Mouse (Mus musculus) lung, embryonic 15.5 days (tissue): ENCODE results near the gene Fam171a1. TPM values are rescaled to one million over a fixed set of nuclear protein-coding genes. Genes with fewer than 3 reads are reported as not detected.

Experiments
- ATAC-seq: fragments of 200-750 bp; cut with Nextera tagmentation; 2 replicates; pipeline ENCODE4 v1.8.0; 2017; ENCODE audit warnings: moderate number of reproducible peaks, borderline replicate concordance; ENCODE audit not compliant: low FRiP score, low TSS enrichment; ENCODE audit errors: extremely low read depth
- H3K27ac ChIP-seq: fragments of 300-500 bp; sonication (generic); 2 replicates; pipeline ENCODE4 v1.5.1; 2015; ENCODE audit warnings: moderate library complexity, mild to moderate bottlenecking, inconsistent platforms
- H3K27me3 ChIP-seq: fragments of 300-500 bp; sonication (generic); 2 replicates; pipeline ENCODE4 v1.6.1; 2015; ENCODE audit warnings: inconsistent platforms
- H3K36me3 ChIP-seq: fragments of 300-500 bp; sonication (generic); 2 replicates; pipeline ENCODE4 v1.6.1; 2015; ENCODE audit warnings: inconsistent platforms
- H3K4me1 ChIP-seq: fragments of 300-500 bp; sonication (generic); 2 replicates; pipeline ENCODE4 v1.6.1; 2015; ENCODE audit warnings: inconsistent platforms
- H3K4me2 ChIP-seq: fragments of 300-500 bp; sonication (generic); 2 replicates; pipeline ENCODE4 v1.6.1; 2015; ENCODE audit warnings: inconsistent platforms, mild to moderate bottlenecking, moderate library complexity
- H3K4me3 ChIP-seq: fragments of 300-500 bp; sonication (generic); 2 replicates; pipeline ENCODE4 v1.5.1; 2015; ENCODE audit warnings: mild to moderate bottlenecking, inconsistent platforms
- H3K9ac ChIP-seq: fragments of 300-500 bp; sonication (generic); 2 replicates; pipeline ENCODE4 v1.6.1; 2015; ENCODE audit warnings: inconsistent platforms
- H3K9me3 ChIP-seq: fragments of 300-500 bp; sonication (generic); 2 replicates; pipeline ENCODE4 v1.6.1; 2016; ENCODE audit warnings: inconsistent platforms
- WGBS: fragments of 180-500 bp; shearing (Covaris S2); methylation state at CpG from one replicate; pipeline ENCODE4 v1.1.7; 2015; 5-methylcytosine and 5-hydroxymethylcytosine counted together
- polyA plus RNA-seq: library from polyadenylated mRNA; unstranded; fragments of >200 nt; fragmentation: Nextera tagmentation; extraction: Ambion mirVana; gene quantifications from 2 replicates; pipeline ENCODE4 v1.2.1, GENCODE M21; 2015

The Fam171a1 gene
- polyA plus RNA-seq, 1 experiment from 2014 or later: 56.2 TPM

- Histone ChIP-seq H3K27me3 (no peaks in the 10 kb centered on the region), H3K9me3 (no peaks in the 10 kb centered on the region), H3K4me3 (no peak overlapping the region), H3K4me1 (peaks cover 50% of the 10 kb centered on the region), H3K9ac (no peak overlapping the region), H3K27ac (0 out of 2 replicates have a peak overlapping the region, but pooled peaks have one; percentile 22), H3K36me3 (no peaks in the 10 kb centered on the region), H3K4me2 (no peak overlapping the region)
- WGBS: 63% methylated on average over 2 of the region's 2 CpGs
- ATAC-seq: peak; percentile 35; the same call in 1 of the 2 replicates
Observed at GRCm38 (mm10) chr2:3139065-3139464, 25.0 kb downstream of the Fam171a1 start.

- H3K9ac ChIP-seq: no peak overlapping the region
- no peak overlapping the region; the same call in 1 of the 2 replicates for H3K27ac ChIP-seq
- ATAC-seq: no peak
- WGBS: 32% methylated on average over 3 of the region's 3 CpGs
- H3K27me3 ChIP-seq: no peaks in the 10 kb centered on the region
- H3K9me3 ChIP-seq: no peaks in the 10 kb centered on the region
- no peaks in the 10 kb centered on the region for H3K36me3 ChIP-seq
- no peak overlapping the region for H3K4me3 ChIP-seq
- no peak overlapping the region for H3K4me2 ChIP-seq
- H3K4me1 ChIP-seq: peaks cover 46% of the 10 kb centered on the region
Observed at GRCm38 (mm10) chr2:3139578-3139977, 25.6 kb downstream of the Fam171a1 start.

- Histone ChIP-seq H3K4me3 (no peak overlapping the region), H3K27ac (no peak overlapping the region), H3K9ac (no peak overlapping the region), H3K4me2 (no peak overlapping the region), H3K36me3 (no peaks in the 10 kb centered on the region), H3K4me1 (peaks cover 36% of the 10 kb centered on the region), H3K27me3 (no peaks in the 10 kb centered on the region), H3K9me3 (no peaks in the 10 kb centered on the region)
- 66% methylated on average over 5 of the region's 5 CpGs for WGBS
- no peak for ATAC-seq
Observed at GRCm38 (mm10) chr2:3140585-3140984, 26.6 kb downstream of the Fam171a1 start.

- peaks cover 33% of the 10 kb centered on the region for H3K4me1 ChIP-seq
- H3K9me3 ChIP-seq: no peaks in the 10 kb centered on the region
- no peak overlapping the region for H3K4me3 ChIP-seq
- no peak overlapping the region for H3K9ac ChIP-seq
- H3K4me2 ChIP-seq: no peak overlapping the region
- no peak overlapping the region for H3K27ac ChIP-seq
- 89% methylated on average over 4 of the region's 4 CpGs for WGBS
- H3K27me3 ChIP-seq: no peaks in the 10 kb centered on the region
- no peak for ATAC-seq
- no peaks in the 10 kb centered on the region for H3K36me3 ChIP-seq
Observed at GRCm38 (mm10) chr2:3141804-3142203, 27.8 kb downstream of the Fam171a1 start.

GRCm38 (mm10) chr2:3144291-3144690 lies 30.3 kb downstream of the Fam171a1 start:
- 88% methylated on average over 5 of the region's 5 CpGs for WGBS
- Histone ChIP-seq H3K9me3 (no peaks in the 10 kb centered on the region), H3K36me3 (no peaks in the 10 kb centered on the region), H3K9ac (no peak overlapping the region), H3K4me3 (no peak overlapping the region), H3K27me3 (no peaks in the 10 kb centered on the region), H3K27ac (no peak overlapping the region), H3K4me2 (no peak overlapping the region), H3K4me1 (peaks cover 10% of the 10 kb centered on the region)
- no peak for ATAC-seq

- H3K36me3 ChIP-seq: no peaks in the 10 kb centered on the region
- H3K4me1 ChIP-seq: peaks cover 9% of the 10 kb centered on the region; the same call in 1 of the 2 replicates
- WGBS: 85% methylated on average over 6 of the region's 6 CpGs
- no peaks in the 10 kb centered on the region for H3K9me3 ChIP-seq
- no peak overlapping the region for H3K9ac ChIP-seq
- no peak overlapping the region for H3K4me3 ChIP-seq
- no peak for ATAC-seq
- no peaks in the 10 kb centered on the region for H3K27me3 ChIP-seq
- no peak overlapping the region for H3K4me2 ChIP-seq
- H3K27ac ChIP-seq: no peak overlapping the region
Observed at GRCm38 (mm10) chr2:3147550-3148157, 33.6 kb downstream of the Fam171a1 start.

GRCm38 (mm10) chr2:3148731-3149130 lies 34.7 kb downstream of the Fam171a1 start:
- H3K4me1 ChIP-seq: peaks cover 18% of the 10 kb centered on the region; the same call in 1 of the 2 replicates
- no peak overlapping the region for H3K4me3 ChIP-seq
- no peak overlapping the region for H3K27ac ChIP-seq
- WGBS: 87% methylated on average over 8 of the region's 8 CpGs
- no peak for ATAC-seq
- H3K27me3 ChIP-seq: no peaks in the 10 kb centered on the region
- H3K9me3 ChIP-seq: no peaks in the 10 kb centered on the region
- no peak overlapping the region for H3K9ac ChIP-seq
- no peak overlapping the region for H3K4me2 ChIP-seq
- no peaks in the 10 kb centered on the region for H3K36me3 ChIP-seq

GRCm38 (mm10) chr2:3150324-3150723 lies 36.3 kb downstream of the Fam171a1 start:
- WGBS: 46% methylated on average over 5 of the region's 5 CpGs
- no peak for ATAC-seq
- Histone ChIP-seq H3K4me2 (no peak overlapping the region), H3K36me3 (no peaks in the 10 kb centered on the region), H3K4me3 (no peak overlapping the region), H3K27me3 (no peaks in the 10 kb centered on the region), H3K9ac (no peak overlapping the region), H3K9me3 (no peaks in the 10 kb centered on the region), H3K27ac (0 out of 2 replicates have a peak overlapping the region, but pooled peaks have one; percentile 3), H3K4me1 (peaks cover 24% of the 10 kb centered on the region)

- no peak overlapping the region for H3K9ac ChIP-seq
- no peak overlapping the region for H3K4me2 ChIP-seq
- no peak overlapping the region for H3K27ac ChIP-seq
- H3K4me1 ChIP-seq: peaks cover 29% of the 10 kb centered on the region
- no peak for ATAC-seq
- H3K9me3 ChIP-seq: no peaks in the 10 kb centered on the region
- no peak overlapping the region for H3K4me3 ChIP-seq
- no peaks in the 10 kb centered on the region for H3K36me3 ChIP-seq
- H3K27me3 ChIP-seq: no peaks in the 10 kb centered on the region
- WGBS: 55% methylated on average over 3 of the region's 3 CpGs
Observed at GRCm38 (mm10) chr2:3151336-3151735, 37.3 kb downstream of the Fam171a1 start.

GRCm38 (mm10) chr2:3154091-3154665 lies 40.2 kb downstream of the Fam171a1 start:
- Histone ChIP-seq H3K4me3 (no peak overlapping the region), H3K36me3 (no peaks in the 10 kb centered on the region), H3K9ac (no peak overlapping the region), H3K9me3 (no peaks in the 10 kb centered on the region), H3K4me2 (no peak overlapping the region; the same call in 1 of the 2 replicates), H3K27ac (peak overlapping the region; percentile 67), H3K4me1 (peaks cover 56% of the 10 kb centered on the region), H3K27me3 (no peaks in the 10 kb centered on the region)
- 53% methylated on average over 1 of the region's 1 CpGs for WGBS
- peak; percentile 75 for ATAC-seq

GRCm38 (mm10) chr2:3154986-3155385 lies 41.0 kb downstream of the Fam171a1 start:
- H3K36me3 ChIP-seq: no peaks in the 10 kb centered on the region
- H3K9me3 ChIP-seq: no peaks in the 10 kb centered on the region
- no peak; the same call in 1 of the 2 replicates for ATAC-seq
- H3K4me1 ChIP-seq: peaks cover 57% of the 10 kb centered on the region
- no peaks in the 10 kb centered on the region for H3K27me3 ChIP-seq
- 37% methylated on average over 2 of the region's 2 CpGs for WGBS
- 0 out of 2 replicates have a peak overlapping the region, but pooled peaks have one; percentile 4 for H3K4me2 ChIP-seq
- H3K27ac ChIP-seq: peak overlapping the region; percentile 70
- no peak overlapping the region for H3K9ac ChIP-seq
- no peak overlapping the region for H3K4me3 ChIP-seq

GRCm38 (mm10) chr2:3157030-3157429 lies 43.0 kb downstream of the Fam171a1 start:
- no peak overlapping the region for H3K27ac ChIP-seq
- no peak overlapping the region for H3K4me3 ChIP-seq
- H3K4me1 ChIP-seq: peaks cover 54% of the 10 kb centered on the region
- H3K9me3 ChIP-seq: no peaks in the 10 kb centered on the region
- no peaks in the 10 kb centered on the region for H3K27me3 ChIP-seq
- 73% methylated on average over 3 of the region's 3 CpGs for WGBS
- ATAC-seq: no peak
- H3K36me3 ChIP-seq: no peaks in the 10 kb centered on the region
- H3K9ac ChIP-seq: no peak overlapping the region
- no peak overlapping the region for H3K4me2 ChIP-seq
